Mouse (Mus musculus) thymus, adult 2 months (tissue): ENCODE data around the gene Scfd2.

Experiments used
- CTCF ChIP-seq: fragments of 200-500 bp; IDR thresholded peaks from 2 replicates; pipeline ENCODE4 v1.5.1; 2012; ENCODE audit warnings: mild to moderate bottlenecking, control low read depth, low read length, moderate library complexity, borderline replicate concordance; ENCODE audit not compliant: control insufficient read depth, poor library complexity, insufficient read depth; ENCODE audit errors: extremely low read depth
- POLR2A ChIP-seq: fragments of 200-500 bp; IDR thresholded peaks from 2 replicates; pipeline ENCODE4 v1.6.1; 2012; ENCODE audit warnings: mild to moderate bottlenecking, low read length, control low read depth, moderate library complexity; ENCODE audit not compliant: control insufficient read depth, poor library complexity, insufficient read depth; ENCODE audit errors: extremely low read depth

GRCm38 (mm10) chr5:74172208-74172607 is 359.4 kb downstream of the Scfd2 start:
- no peak for TF ChIP-seq CTCF
- no peak for TF ChIP-seq POLR2A
